Mouse (Mus musculus) yolk sac, embryonic 10.5 days (tissue): ENCODE data around the gene Cwc25.
"Not testable (repeated sequence)": the region's sequence is repeated elsewhere in the genome, so short reads cannot be mapped to it uniquely, and the experiment has no call there.

Experiments used
- DNase-seq: peaks from one replicate; pipeline ENCODE4 v3.0.0-alpha.2; 2017; ENCODE audit warnings: low spot score

Cwc25 gene

DNA sequence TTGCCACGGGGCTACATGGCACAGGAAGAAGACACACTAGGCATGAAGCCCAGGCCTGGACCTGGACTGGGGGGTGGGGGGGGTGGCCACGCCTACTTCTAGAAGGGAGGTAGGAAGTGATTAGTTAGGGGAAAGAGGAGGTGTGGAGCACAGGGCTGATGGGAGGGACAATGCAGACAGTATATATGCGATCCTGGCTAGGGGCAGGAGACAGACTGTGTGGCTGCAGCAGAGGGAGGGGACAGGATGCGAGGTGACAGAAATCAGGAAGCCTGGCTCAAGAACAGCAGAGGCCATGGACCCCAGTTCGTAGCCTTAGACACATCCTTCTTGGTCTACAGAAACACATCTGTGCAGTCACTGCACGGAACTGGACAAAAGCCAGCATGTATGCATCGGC is 42.6 kb downstream of the Cwc25 start:
- DNase-seq: no peak

- no peak for DNase-seq
Measured at GRCm38 (mm10) chr11:97721338-97721737, 45.0 kb downstream of the Cwc25 start.

DNA sequence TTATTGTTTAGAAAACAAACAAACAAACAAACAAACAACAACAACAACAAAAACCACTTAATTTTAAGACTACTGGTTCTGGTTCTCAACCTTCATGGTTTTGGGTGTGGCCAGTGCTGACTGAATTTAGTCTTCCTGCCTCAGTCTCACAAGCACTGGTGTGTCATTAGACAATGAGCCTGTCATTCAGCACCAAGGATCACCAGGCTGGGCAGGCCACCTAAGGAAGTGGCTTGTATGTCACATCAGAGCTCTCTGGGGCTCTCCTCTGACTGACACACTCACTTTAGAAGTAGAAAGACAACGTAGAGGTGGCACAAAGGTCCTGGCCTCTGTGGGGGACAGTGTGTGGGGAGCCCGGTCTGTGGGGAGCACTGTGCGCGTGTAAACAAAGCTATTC is 47.3 kb downstream of the Cwc25 start:
- no peak for DNase-seq

- DNase-seq: no peak
Measured at GRCm38 (mm10) chr11:97718281-97718860, 48.0 kb downstream of the Cwc25 start.

DNA sequence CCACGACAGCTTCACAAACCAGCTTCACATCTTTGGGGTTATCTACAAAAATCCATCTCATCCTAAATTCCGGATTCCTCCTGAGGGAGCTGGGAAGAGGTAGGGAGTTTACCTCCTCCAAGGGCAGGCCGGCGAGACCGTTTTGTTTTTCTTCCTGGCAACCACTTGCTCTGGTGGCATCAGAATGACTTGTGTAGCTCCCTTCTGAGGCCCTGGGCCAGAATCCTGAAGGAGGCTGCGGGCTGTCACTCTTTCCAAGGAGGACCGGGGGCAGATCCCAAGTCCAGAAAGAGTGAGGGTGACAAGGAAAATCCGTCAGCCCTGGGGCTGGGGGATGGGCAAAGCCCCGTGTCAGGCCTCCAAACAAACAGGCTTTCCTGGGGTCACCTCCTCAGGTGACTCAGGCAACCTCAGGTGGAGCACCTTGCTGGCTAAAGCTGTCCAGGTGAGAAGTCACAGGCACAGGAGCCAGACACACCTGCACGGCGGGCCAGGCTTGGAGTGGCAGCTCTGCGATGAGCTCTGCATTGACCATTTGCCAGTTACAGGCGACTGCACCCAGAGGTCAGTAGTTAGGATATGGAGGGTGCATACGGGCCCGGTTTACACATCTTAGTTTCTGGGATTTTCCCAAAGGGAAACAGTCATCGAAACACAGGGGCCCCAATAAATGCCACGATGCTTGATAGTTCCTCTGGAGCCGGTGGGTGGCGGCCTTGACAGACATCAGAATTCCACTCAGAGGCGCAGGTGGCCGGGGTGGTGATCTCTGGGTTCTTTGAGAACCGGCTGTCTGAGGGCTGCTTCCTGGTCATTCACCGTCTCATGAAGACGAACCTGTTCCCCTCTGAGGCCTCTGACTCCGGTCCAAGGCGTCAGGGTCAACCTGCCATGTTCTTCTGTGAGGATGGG is 48.7 kb downstream of the Cwc25 start:
- DNase-seq: no peak

GRCm38 (mm10) chr11:97716021-97716420 is 50.3 kb downstream of the Cwc25 start:
- no peak for DNase-seq

DNA sequence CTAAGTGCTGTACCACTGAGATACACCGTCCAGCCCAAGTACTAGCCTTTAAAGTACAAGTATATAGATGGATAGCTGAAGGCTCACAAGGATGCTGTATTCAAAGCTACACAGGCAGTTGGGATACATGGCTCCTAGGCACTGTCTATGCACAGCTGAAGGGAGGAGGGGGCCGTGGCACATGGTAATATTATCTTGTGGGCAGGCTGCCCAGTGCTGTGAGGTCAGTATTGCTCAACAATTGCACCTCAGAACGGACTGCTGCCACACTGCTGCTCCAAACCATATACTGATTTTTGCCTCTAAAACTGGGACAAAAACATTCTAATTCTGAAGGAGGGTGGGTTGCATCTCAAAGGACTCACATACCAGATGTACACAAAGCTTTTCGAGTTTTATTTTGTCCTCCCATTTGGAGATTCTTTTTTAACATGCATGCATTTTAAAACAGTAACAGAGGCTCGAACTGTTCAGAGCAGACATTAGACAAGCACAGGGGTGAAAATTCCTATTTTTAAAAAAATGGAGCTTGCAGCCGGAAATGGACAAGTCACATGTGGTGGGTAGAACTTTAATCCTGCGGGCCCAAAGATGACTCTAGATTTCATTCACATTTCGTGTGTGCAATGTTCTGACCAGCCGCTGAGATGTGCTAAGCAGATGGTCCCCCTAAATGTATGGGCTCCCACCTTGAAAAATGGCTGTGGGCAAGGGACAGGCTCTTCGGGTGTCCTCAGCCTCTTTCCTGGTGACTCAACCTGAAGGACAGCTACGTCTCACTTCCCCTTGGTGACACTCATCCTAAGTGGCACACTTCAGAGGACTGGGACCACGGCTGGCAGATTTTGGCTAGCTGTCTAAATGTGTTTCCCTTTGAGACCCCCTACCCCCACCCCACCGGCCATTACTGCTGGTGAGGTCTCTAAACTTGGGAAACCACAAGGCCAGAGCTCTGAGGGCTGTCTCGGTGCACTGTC is 51.3 kb downstream of the Cwc25 start:
- no peak for DNase-seq

GRCm38 (mm10) chr11:97714356-97714755 is 52.0 kb downstream of the Cwc25 start:
- DNase-seq: no peak

GRCm38 (mm10) chr11:97713896-97714295 is 52.5 kb downstream of the Cwc25 start:
- no peak for DNase-seq

GRCm38 (mm10) chr11:97712286-97712685 is 54.1 kb downstream of the Cwc25 start:
- DNase-seq: no peak

GRCm38 (mm10) chr11:97711200-97711900 is 55.0 kb downstream of the Cwc25 start:
- peak; percentile 45 for DNase-seq

- not testable (repeated sequence) for DNase-seq
Measured at GRCm38 (mm10) chr11:97710067-97710466, 56.3 kb downstream of the Cwc25 start.

GRCm38 (mm10) chr11:97703039-97703826 is 63.1 kb downstream of the Cwc25 start, which contains the start of gene Psmb3:
Gene Psmb3 (plus strand): TSS chr11:97703399.
- DNase-seq: peak; percentile 100

DNA sequence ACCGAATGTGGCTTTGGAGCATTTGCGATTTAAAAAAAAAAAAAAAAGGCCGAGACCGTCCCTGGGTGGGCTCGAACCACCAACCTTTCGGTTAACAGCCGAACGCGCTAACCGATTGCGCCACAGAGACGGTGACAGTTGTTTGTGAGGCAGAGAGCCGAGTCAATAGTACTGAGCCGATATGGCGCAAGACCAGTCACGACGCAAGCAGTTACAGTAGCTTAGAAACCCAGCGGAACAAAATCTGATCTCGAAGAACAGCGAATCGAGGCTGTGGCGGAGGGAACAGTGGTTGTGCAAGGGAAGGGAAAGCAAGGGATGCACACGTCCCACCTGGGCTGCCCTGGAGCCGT is 64.0 kb downstream of the Cwc25 start:
- DNase-seq: peak; percentile 83

GRCm38 (mm10) chr11:97701581-97702392 is 64.6 kb downstream of the Cwc25 start:
- DNase-seq: peak; percentile 17

DNA sequence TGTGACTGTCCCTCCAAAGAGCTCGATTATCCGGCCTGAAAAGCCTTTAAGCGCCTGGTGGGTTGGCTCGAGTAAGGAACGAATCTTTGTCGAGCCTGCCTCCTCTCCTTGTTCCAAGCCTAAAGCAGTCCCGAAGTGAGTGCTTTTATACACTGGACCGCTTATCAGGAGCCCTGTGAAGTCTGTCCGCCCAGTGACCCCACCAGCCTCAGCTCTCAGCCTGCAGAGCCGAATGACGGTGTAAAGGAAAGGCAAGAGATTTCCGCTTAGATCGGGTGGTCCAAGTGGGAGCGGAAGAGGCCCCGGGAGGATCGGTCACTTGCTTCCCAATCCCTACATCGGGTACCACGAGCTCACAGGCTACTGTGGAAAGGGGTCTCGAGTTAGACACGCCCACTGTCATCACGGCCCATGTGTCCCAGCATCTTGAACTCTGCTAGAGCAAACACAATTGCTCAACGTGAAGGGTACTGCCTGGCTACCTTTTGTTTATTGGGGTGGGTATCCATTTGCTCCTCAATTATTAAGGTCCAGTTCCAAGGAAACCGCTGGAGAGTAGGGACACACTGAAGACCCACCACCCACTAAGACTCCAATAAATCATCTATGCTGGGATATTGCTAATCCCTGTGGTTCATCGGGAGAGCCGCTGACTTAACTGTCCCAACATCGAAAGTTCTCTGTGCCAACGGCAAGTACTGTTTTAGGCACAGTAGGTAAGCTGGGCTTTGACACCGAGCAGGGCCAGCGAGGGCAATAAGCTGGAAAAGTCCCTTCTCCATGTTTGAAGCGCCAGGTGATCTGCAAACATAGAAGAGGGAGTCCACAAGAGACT is 65.4 kb downstream of the Cwc25 start:
- DNase-seq: peak; percentile 49

DNA sequence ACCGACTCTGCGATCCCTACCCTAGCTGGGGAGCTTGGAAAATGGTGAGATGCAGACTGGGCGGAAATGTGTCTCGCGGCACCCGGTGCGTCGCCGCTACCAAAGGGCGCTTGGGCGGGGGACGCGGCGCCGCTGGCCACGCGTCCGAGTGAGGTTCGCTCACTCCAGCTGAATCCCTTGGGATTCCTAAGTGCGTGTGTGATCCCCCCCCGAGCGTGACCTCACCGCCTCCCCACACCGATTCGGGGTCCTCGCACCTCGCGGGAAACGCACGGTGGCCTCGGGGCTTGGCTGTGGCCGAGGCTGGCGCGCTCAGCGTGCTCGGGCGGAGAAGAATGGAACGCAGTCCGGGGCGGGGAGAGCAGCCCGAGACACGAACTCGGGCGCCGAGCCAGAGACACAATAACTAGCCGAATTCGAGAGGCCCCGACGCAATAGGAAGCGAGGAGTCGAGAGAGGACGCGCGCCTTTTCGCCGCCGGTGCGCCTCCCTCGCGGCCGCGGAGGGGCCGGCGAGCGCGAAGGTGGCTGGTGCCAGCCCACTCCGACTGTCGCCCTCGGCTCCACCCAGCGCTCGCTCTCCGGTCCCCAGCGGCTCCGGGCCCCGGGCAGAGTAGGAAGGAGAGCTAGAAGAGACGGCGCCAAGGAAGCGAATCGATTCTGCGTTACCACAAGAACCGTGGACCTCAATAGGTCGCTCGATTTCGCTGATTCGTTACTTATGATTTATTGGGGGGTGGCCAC is 66.2 kb downstream of the Cwc25 start, which contains the start of gene Pcgf2:
TSS of gene Pcgf2 (minus strand) at position 495 of the 743 bp plus-strand sequence.
- no peak for DNase-seq

DNA sequence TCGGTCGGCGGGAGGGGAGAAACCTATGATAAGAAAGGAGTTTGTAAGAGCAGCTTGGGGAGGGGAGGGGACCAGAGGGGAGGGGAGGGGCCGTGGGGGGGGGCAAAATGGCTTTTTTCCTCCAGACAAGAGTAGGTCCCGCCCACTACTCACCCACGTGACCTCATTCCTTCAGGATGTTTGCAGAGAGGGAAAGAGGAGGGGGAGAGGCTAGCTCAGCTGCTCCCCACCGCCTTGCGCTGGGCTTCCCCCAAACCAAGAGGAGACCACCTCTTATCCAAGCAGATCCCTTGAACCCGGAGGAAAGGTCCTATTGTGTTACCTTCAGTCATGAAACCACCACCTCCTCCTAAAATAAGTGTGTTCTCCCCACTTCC is 66.7 kb downstream of the Cwc25 start:
- DNase-seq: peak; percentile 96
